Mouse (Mus musculus): Measurements from ENCODE around the gene Pex5l. TPM values are rescaled to one million over a fixed set of nuclear protein-coding genes. Genes with fewer than 3 reads are reported as not detected.

Pex5l gene
- not detected for total RNA-seq (2023)

DNA sequence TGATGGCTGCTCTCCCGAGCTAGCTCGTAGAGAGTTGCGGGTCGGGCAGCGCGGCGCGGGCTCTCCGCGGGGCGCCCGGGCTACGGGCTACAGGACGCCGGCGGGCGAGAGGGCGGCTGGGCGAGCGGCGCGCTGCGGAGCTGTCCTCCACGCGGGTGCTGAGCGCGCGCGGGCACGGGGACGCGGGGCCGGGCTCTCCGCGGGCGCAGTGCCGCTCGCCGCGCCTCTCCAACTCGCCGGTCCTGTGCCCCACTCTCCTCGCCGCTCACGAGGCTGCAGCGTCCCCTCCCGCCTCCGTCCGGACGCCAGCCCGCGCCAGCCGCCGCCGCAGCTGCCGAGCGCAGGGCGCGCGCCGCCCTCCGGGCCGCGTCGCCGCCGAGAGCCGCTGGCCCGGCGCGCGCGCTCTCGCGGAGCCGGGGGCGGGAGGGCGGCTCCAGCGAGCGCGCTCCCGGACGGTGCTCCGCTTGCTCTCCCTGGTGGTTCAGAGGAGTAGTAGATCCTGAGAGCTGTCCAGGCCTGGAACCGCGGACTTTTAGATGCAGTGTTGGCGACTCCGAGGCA is at the start of gene Pex5l:
TSS of gene Pex5l (minus strand) at position 347 of the 561 bp plus-strand sequence.

